Mouse (Mus musculus) C2C12 (cell line): ENCODE results near the gene Ntf5. TPM values are rescaled to one million over a fixed set of nuclear protein-coding genes. Genes with fewer than 3 reads are reported as not detected.

Experiments used
- H3K27me3 ChIP-seq: one replicate; pipeline ENCODE4 v1.6.1; 2011; ENCODE audit not compliant: control insufficient read depth, insufficient read depth, insufficient read length
- H3K36me3 ChIP-seq: one replicate; pipeline ENCODE4 v1.6.1; 2011; ENCODE audit not compliant: control insufficient read depth, insufficient read depth
- H3K4me3 ChIP-seq: one replicate; pipeline ENCODE4 v1.5.1; 2011; ENCODE audit warnings: mild to moderate bottlenecking, control low read depth; ENCODE audit not compliant: poor library complexity, insufficient read depth, severe bottlenecking
- H3K79me2 ChIP-seq: one replicate; pipeline ENCODE4 v1.6.1; 2011; ENCODE audit not compliant: control insufficient read depth, insufficient read depth
- H3K79me3 ChIP-seq: one replicate; pipeline ENCODE4 v1.6.1; 2011; ENCODE audit warnings: low read depth, control low read depth
- H3ac ChIP-seq: one replicate; pipeline ENCODE3; 2011; ENCODE audit warnings: low read depth; ENCODE audit not compliant: control insufficient read depth, insufficient read length
- CEBPB ChIP-seq: IDR thresholded peaks from one replicate; pipeline ENCODE4 v1.6.1; 2011; ENCODE audit warnings: low read depth, mild to moderate bottlenecking, control low read depth, moderate library complexity
- CTCF ChIP-seq: IDR thresholded peaks from one replicate; pipeline ENCODE4 v1.5.1; 2011; ENCODE audit not compliant: control insufficient read depth, insufficient read depth, insufficient read length
- FOSL1 ChIP-seq: IDR thresholded peaks from one replicate; pipeline ENCODE4 v1.8.0; 2011; ENCODE audit warnings: mild to moderate bottlenecking, low read length; ENCODE audit not compliant: poor library complexity, insufficient read depth, severe bottlenecking
- MAX ChIP-seq: IDR thresholded peaks from one replicate; pipeline ENCODE4 v1.6.1; 2011; ENCODE audit warnings: mild to moderate bottlenecking, control low read depth
- MYOD1 ChIP-seq: IDR thresholded peaks from one replicate; pipeline ENCODE4 v1.6.1; 2011; ENCODE audit warnings: low read depth; ENCODE audit not compliant: control insufficient read depth, insufficient read length
- MYOG ChIP-seq: IDR thresholded peaks from one replicate; pipeline ENCODE4 v1.6.1; 2011; ENCODE audit not compliant: control insufficient read depth, insufficient read length; ENCODE audit errors: extremely low read depth
- USF1 ChIP-seq: IDR thresholded peaks from one replicate; pipeline ENCODE4 v1.6.1; 2011; ENCODE audit warnings: low read depth, mild to moderate bottlenecking, control low read depth, moderate library complexity
- polyA plus RNA-seq: library from polyadenylated mRNA; unstranded; fragments of >200 nt; fragmentation: generic; extraction: Trizol; gene quantifications from one replicate; pipeline ENCODE4 v1.2.1, GENCODE M21; 2012; ENCODE audit warnings: missing spikeins

Gene Ntf5
- polyA plus RNA-seq, 1 experiment: 0.92 TPM

DNA sequence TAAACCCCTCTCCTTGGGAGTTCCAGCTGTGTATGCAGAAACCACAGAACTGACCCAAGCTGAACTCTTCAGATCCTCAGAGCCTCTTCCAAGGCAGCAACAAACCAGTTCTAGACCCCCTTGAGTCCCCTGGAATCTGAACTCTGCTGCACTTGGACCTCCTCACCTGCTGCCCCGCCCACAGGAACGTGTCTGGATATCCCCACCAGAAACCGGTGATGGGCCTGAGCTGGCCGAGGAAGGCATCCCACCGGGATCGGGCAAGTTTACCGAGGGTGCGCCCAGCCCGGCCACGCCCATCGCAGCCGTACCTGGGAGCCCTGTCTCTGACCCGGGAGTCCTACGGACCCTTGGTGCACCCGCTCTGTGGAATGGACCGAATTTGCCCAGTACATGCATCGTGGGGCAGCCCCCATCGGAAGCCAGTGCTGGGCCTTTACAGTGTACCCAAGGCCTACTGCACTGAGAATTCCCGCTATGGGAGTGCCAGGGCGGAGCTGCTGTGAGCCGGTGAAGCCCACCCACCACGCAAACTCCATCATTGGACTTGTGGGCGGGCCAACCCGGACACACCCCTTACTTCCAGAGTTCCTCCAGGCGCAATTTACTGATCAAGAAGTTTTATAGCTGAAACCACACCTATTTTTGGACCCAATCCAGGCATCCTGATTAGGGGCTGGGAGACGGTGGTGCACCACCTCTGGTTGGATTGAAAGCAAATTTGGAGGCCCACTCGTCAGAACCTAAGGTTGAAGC lies 6.5 kb downstream of the Ntf5 start:
- Histone ChIP-seq H3K79me3 (no peaks in the 10 kb centered on the region), H3K36me3 (peaks cover 19% of the 10 kb centered on the region), H3K79me2 (no peaks in the 10 kb centered on the region), H3K27me3 (peaks cover 8% of the 10 kb centered on the region), H3ac (no peak overlapping the region), H3K4me3 (no peak overlapping the region)
- TF ChIP-seq CTCF (no peak), CEBPB (no peak), FOSL1 (no peak), MAX (no peak), MYOD1 (no peak), USF1 (no peak), MYOG (no peak)

DNA sequence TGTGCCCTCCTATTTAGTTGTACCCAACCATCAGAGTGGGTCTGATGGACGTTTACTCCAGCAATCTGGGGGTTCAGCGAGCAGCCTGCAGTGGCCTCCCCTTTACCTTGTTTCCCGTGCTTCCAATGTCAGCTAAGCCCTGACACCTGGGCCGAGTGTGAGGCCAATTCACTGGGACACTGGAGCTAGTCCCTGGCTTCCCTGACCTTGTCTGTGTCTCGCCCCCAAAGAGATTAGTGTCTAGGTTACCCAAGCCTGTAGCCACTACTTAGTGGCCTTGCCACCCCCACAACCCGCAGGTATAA lies 7.1 kb downstream of the Ntf5 start, which contains the start of gene Lhb:
TSS of gene Lhb (plus strand) at position 206 of the 305 bp plus-strand sequence.
- H3K27me3 ChIP-seq: peaks cover 6% of the 10 kb centered on the region
- H3K79me2 ChIP-seq: no peaks in the 10 kb centered on the region
- no peak within 1 kb of the TSS for H3ac ChIP-seq
- no peak within 1 kb of the TSS for H3K4me3 ChIP-seq
- TF ChIP-seq MAX (no peak), CTCF (no peak), USF1 (no peak), FOSL1 (no peak), MYOD1 (no peak), CEBPB (no peak), MYOG (no peak)
- H3K36me3 ChIP-seq: peaks cover 24% of the 10 kb centered on the region
- H3K79me3 ChIP-seq: no peaks in the 10 kb centered on the region

DNA sequence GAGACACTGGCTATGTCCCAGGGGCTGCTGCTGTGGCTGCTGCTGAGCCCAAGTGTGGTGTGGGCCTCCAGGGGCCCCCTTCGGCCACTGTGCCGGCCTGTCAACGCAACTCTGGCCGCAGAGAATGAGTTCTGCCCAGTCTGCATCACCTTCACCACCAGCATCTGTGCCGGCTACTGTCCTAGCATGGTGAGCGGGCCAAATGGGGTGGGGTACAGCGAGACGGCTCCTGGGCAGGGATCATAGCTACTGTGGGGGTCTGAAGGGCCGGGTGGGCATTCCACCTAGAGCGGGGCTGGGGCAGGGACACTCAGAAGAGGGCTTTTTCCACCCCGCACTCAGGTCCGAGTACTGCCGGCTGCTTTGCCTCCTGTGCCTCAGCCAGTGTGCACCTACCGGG lies 7.7 kb downstream of the Ntf5 start:
- no peaks in the 10 kb centered on the region for H3K79me3 ChIP-seq
- no peak for TF ChIP-seq CTCF
- no peak for TF ChIP-seq CEBPB
- no peak for TF ChIP-seq USF1
- no peak for TF ChIP-seq FOSL1
- no peak for TF ChIP-seq MAX
- no peak for TF ChIP-seq MYOG
- TF ChIP-seq MYOD1: no peak
- no peak overlapping the region for H3ac ChIP-seq
- H3K27me3 ChIP-seq: peaks cover 3% of the 10 kb centered on the region
- H3K4me3 ChIP-seq: no peak overlapping the region
- H3K36me3 ChIP-seq: peaks cover 27% of the 10 kb centered on the region
- no peaks in the 10 kb centered on the region for H3K79me2 ChIP-seq

DNA sequence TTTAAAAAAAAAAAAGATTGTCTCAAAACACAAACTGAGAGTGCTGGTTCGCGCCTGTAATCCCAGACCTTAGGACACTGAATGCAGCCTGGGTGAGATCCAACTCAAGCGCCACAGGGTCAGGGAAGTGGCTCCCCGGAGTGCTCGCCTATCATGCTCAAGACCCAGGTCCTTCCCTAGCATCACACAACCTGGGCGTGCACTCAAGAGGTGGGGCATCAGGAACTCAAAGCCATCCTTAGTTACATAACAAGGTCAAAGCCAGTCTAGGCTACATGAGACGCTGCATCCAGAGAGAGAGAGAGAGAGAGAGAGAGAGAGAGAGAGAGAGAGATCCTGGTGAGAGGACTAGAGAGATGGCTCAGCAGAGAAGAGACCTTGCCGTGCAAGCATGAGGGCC lies 13.1 kb downstream of the Ntf5 start:
- Histone ChIP-seq H3ac (no peak overlapping the region), H3K79me2 (peaks cover 47% of the 10 kb centered on the region), H3K27me3 (no peaks in the 10 kb centered on the region), H3K4me3 (no peak overlapping the region), H3K36me3 (peaks cover 45% of the 10 kb centered on the region), H3K79me3 (peaks cover 22% of the 10 kb centered on the region)
- TF ChIP-seq MYOD1 (no peak), MAX (no peak), MYOG (no peak), USF1 (no peak), CEBPB (no peak), CTCF (no peak), FOSL1 (no peak)

DNA sequence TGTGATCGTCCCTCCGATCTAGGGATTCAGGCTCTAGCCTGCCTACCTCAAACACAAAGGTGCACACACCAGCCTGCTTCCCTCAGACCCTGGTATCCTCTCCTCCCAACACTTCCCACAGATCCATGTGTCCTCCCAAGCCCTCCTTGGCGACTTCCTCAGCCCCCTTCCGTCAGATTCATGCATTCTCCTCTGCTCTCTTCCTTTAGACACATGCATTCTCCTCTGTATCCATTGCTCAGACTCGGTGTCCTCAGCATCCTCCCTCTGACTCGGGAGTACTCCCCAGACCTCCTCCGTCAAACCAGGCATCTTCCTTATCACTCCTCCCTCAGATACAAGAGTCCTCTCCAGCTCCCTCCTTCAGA lies 20.3 kb downstream of the Ntf5 start:
- no peak for TF ChIP-seq MYOG
- H3K27me3 ChIP-seq: no peaks in the 10 kb centered on the region
- H3K79me2 ChIP-seq: peaks cover 81% of the 10 kb centered on the region

DNA sequence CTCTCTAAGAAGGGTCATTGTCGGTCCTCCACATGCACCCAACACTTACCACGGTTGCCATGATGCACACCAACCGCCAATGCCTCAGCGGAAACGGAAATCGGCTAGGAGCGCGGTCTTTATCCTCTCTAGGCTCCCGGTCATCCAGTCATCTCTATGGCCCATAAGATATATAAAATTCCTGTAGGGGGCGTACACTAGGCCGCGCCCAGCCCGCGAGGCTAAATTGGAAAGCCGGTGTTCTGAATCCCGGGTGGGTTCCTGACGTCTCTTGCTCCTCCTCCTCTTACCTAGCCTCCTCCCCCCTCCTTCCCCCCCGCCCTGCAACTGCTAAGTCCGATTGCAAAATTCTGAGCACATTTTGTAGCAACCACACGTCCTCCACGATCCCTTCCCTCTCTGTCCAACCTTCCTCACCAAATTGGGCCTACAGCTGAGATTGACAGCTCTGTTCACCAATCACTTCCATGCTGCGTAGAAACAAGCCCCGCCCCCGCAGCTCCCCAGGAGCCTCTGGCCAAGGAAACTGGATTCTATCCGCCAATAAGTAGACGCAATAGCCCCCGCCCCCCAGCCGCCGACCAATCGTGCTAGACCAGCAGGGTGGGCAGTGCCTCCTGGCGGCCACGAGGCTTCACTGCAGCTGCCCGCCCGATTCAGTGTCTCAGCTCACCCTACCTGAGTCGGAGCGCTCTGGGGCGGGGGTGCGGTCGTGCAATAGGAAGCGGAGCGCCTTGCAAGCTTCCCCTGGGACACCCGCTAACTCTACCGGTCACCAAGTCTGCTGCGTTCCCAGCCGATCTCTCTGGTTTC lies 20.9 kb downstream of the Ntf5 start, which contains the start of gene Gys1:
TSS of gene Gys1 (plus strand) at position 642 of the 813 bp plus-strand sequence.
- Histone ChIP-seq H3K27me3 (no peaks in the 10 kb centered on the region), H3K36me3 (peaks cover 13% of the 10 kb centered on the region), H3K4me3 (peak within 1 kb of the TSS; percentile 89), H3K79me3 (peaks cover 36% of the 10 kb centered on the region), H3ac (peak within 1 kb of the TSS; percentile 91), H3K79me2 (peaks cover 75% of the 10 kb centered on the region)
- TF ChIP-seq MYOD1 (no peak), USF1 (no peak), CEBPB (peak; percentile 87), MYOG (no peak), FOSL1 (no peak), CTCF (peak; percentile 98), MAX (no peak)

More for the DNA sequence above, 20.3 kb downstream of the Ntf5 start:
- peaks cover 39% of the 10 kb centered on the region for H3K79me3 ChIP-seq
- H3K36me3 ChIP-seq: peaks cover 18% of the 10 kb centered on the region
- peak overlapping the region; percentile 91 for H3ac ChIP-seq
- peak overlapping the region; percentile 89 for H3K4me3 ChIP-seq
